Mouse (Mus musculus) heart, embryonic 14.5 days (tissue): ENCODE measurements around the gene Il34. TPM values are rescaled to one million over a fixed set of nuclear protein-coding genes. Genes with fewer than 3 reads are reported as not detected.

Experiments
- ATAC-seq: fragments of 200-750 bp; cut with Nextera tagmentation; 2 replicates; pipeline ENCODE4 v1.8.0; 2017; ENCODE audit warnings: low read depth, moderate TSS enrichment; ENCODE audit not compliant: insufficient number of reproducible peaks, insufficient read depth, low FRiP score
- H3K27ac ChIP-seq, 2 experiments: fragments of 200-500 bp in 1 of 2; fragments of 300-500 bp in 1 of 2; sonication (generic) in 1 of 2; replicated peaks in 1 of 2; 2 replicates each; pipeline ENCODE4 v1.5.1; 2012 to 2014; ENCODE audit warnings: low read depth in 2 of 2, low read length in 2 of 2, control low read depth in 1 of 2, mild to moderate bottlenecking in 1 of 2, mixed read lengths in 1 of 2; ENCODE audit not compliant: control insufficient read depth in 1 of 2, insufficient read depth in 1 of 2
- H3K27me3 ChIP-seq: fragments of 300-500 bp; sonication (generic); 2 replicates; pipeline ENCODE4 v1.6.1; 2014; ENCODE audit warnings: mild to moderate bottlenecking, low read length, control low read depth; ENCODE audit not compliant: control insufficient read depth, insufficient read depth
- H3K36me3 ChIP-seq: fragments of 300-500 bp; sonication (generic); 2 replicates; pipeline ENCODE4 v1.6.1; 2014; ENCODE audit warnings: mild to moderate bottlenecking, control low read depth, low read length, mixed read lengths; ENCODE audit not compliant: control insufficient read depth, insufficient read depth
- H3K4me1 ChIP-seq, 2 experiments: fragments of 200-500 bp in 1 of 2; fragments of 300-500 bp in 1 of 2; sonication (generic) in 1 of 2; 2 replicates each; pipeline ENCODE4 v1.6.1; 2012 to 2014; ENCODE audit warnings: low read length in 2 of 2, control low read depth in 1 of 2, mixed read lengths in 1 of 2; ENCODE audit not compliant: control insufficient read depth in 2 of 2, insufficient read depth in 2 of 2
- H3K4me2 ChIP-seq: fragments of 300-500 bp; sonication (generic); 2 replicates; pipeline ENCODE4 v1.6.1; 2014; ENCODE audit warnings: mild to moderate bottlenecking, low read length
- H3K4me3 ChIP-seq, 2 experiments: fragments of 200-500 bp in 1 of 2; fragments of 300-500 bp in 1 of 2; sonication (generic) in 1 of 2; 2 replicates each; pipeline ENCODE4 v1.5.1; 2012 to 2014; ENCODE audit warnings: low read length in 2 of 2, mild to moderate bottlenecking in 2 of 2, control low read depth in 1 of 2, low read depth in 1 of 2, moderate library complexity in 1 of 2; ENCODE audit not compliant: control insufficient read depth in 1 of 2, insufficient read depth in 1 of 2
- H3K9ac ChIP-seq: fragments of 300-500 bp; sonication (generic); 2 replicates; pipeline ENCODE4 v1.6.1; 2014; ENCODE audit warnings: mild to moderate bottlenecking, low read length
- H3K9me3 ChIP-seq: fragments of 300-500 bp; sonication (generic); 2 replicates; pipeline ENCODE4 v1.6.1; 2016; ENCODE audit warnings: low read length, control low read depth; ENCODE audit not compliant: control insufficient read depth
- WGBS: fragments of 180-500 bp; shearing (Covaris S2); extraction: QIAGEN DNeasy Blood & Tissue Kit; methylation state at CpG from one replicate; pipeline ENCODE4 v1.1.7; 2014; 5-methylcytosine and 5-hydroxymethylcytosine counted together
- polyA plus RNA-seq: library from polyadenylated mRNA; unstranded; fragments of >200 nt; fragmentation: Nextera tagmentation; extraction: Ambion mirVana; gene quantifications from 2 replicates; pipeline ENCODE4 v1.2.1, GENCODE M21; 2014

Il34 gene
- polyA plus RNA-seq, 1 experiment from 2014 or later, result 0.49 TPM

DNA sequence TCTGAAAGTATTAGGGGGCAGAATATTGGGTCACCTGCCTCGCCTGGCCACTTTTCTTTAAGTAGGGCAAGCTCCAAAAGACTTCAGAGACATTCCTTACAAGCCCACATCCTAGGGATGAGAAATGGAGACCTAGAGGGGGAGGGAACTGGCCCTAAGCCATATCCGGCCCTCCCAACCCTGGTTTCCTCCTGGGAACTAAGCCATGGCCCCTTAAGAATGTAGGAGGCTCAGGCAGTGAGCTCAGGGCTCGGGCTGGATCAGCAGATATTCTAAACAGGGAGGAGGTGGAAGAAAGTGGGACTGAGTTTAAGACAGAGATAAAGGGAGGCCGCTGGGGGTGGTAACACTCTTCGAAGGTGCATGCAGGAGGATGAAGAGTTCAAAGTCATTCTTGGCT is 44.5 kb downstream of the Il34 start:
- H3K36me3 ChIP-seq, result no peaks in the 10 kb centered on the region
- WGBS, result 27% methylated on average over 5 of the region's 5 CpGs

DNA sequence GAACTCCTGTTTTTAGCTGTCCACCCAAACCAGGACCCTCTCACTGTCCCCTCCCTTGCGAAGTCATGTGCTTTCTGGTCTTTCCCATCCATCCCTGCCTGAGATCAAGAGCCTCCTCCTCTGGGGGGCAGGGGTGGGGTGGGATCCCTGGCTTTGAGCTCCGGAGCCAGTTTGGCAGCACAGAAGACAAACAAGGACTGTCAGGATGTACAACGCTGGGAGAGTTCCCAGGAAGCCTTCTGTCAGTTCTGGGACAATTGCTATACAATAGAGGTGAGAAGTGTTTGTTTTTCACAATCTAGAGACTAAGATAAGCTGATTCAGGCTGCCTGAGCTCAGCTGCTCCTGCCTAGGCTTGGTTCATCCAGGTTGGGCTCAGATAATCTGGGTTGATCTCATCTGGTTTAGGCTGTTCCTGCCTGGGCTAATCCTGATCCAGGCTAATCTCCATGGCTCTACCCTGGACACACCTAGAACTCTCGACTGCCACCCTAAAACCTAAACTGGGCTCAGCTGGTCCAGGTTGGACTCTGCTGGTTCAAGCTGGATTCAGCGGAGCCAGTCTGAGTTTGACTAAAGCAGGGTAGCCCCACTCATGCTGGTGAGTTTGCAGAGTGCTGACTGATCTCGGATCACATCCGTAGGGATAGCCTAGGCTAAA is 45.3 kb downstream of the Il34 start:
- ATAC-seq, result no peak
- Histone ChIP-seq H3K4me2 (no peak overlapping the region), H3K9ac (no peak overlapping the region), H3K4me1 (peaks cover 7 to 9% of the 10 kb centered on the region in 2 experiments; a peak in 3 of 4 replicates), H3K9me3 (no peaks in the 10 kb centered on the region), H3K27me3 (no peaks in the 10 kb centered on the region), H3K4me3 (no peak overlapping the region), H3K36me3 (no peaks in the 10 kb centered on the region), H3K27ac (peak overlapping the region in 1 of 2 experiments; percentile 44; a peak in 1 of 4 replicates)
- 58% methylated on average over 7 of the region's 7 CpGs for WGBS

More for the DNA sequence above, 44.5 kb downstream of the Il34 start:
- Histone ChIP-seq H3K9me3 (no peaks in the 10 kb centered on the region), H3K4me1 (peaks cover 7 to 9% of the 10 kb centered on the region in 2 experiments; a peak in 3 of 4 replicates), H3K4me2 (no peak overlapping the region), H3K27me3 (no peaks in the 10 kb centered on the region), H3K27ac (peak overlapping the region in 1 of 2 experiments; percentile 44; a peak in 1 of 4 replicates), H3K9ac (no peak overlapping the region), H3K4me3 (no peak overlapping the region)
- peak; percentile 61; the same call in 1 of the 2 replicates for ATAC-seq

DNA sequence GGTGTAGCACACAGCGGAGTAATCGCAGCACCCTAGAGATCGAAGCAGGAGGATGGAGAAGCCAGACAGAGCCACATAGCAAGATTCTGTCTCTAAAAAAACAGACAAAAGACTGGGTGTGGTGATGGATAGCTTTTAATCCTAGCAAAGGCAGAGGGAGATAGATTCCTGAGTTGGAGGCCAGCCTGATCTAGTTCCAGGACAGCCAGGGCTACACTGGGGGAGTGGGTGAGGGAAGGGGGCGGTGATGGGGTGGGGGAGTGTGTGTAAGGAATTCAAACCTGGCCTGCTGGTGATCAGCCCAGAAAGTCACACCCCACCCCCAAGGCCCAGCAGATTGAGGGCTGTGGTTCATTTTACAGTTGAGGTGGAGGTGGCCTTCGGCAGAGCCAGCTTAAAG is 49.5 kb downstream of the Il34 start:
- no peak overlapping the region for H3K27ac ChIP-seq
- no peak overlapping the region for H3K4me3 ChIP-seq
- no peaks in the 10 kb centered on the region for H3K36me3 ChIP-seq
- no peaks in the 10 kb centered on the region for H3K27me3 ChIP-seq
- peaks cover 4 to 5% of the 10 kb centered on the region in 2 experiments; a peak in 3 of 4 replicates for H3K4me1 ChIP-seq
- H3K9me3 ChIP-seq, result no peaks in the 10 kb centered on the region
- ATAC-seq, result no peak
- 84% methylated on average over 5 of the region's 5 CpGs for WGBS
- H3K4me2 ChIP-seq, result no peak overlapping the region
- no peak overlapping the region for H3K9ac ChIP-seq

DNA sequence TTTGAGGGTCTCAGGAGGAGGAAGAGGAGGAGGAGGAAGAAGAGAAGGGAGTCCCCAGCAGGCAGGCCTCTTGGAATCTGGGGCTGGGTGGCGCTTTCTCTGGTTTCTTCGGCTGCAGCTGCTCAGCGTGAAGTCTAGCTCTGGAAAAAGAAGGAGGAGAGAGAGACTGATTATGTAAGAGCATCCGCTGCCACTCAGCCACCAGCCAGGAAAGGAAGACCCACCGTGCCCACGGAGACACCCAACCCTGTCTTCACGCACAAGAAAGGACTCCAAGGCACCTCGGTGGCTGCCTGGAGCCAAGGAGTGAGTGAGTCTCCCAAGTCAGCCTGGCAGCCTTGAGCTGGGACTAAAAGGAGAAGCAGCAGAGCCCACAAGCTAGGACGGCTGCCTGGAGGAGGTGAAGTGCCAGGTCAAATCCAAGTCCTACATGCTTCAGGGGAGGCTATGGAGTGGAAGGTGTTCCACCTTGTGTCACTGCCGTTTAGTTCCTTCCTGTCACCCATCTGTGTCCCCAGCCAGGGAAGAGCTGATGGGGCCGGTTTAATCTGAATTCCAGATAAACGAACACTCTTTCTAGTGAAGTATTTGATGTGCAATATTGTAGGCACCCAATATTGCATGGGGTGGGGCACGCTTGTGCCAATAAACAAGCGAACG is 50.1 kb downstream of the Il34 start:
- Histone ChIP-seq H3K36me3 (no peaks in the 10 kb centered on the region), H3K27ac (no peak overlapping the region), H3K4me2 (no peak overlapping the region), H3K4me3 (no peak overlapping the region), H3K27me3 (no peaks in the 10 kb centered on the region), H3K9ac (no peak overlapping the region), H3K4me1 (peaks cover 0 to 1% of the 10 kb centered on the region in 2 experiments; a peak in 3 of 4 replicates), H3K9me3 (no peaks in the 10 kb centered on the region)
- ATAC-seq, result no peak
- WGBS, result 52% methylated on average over 15 of the region's 15 CpGs

DNA sequence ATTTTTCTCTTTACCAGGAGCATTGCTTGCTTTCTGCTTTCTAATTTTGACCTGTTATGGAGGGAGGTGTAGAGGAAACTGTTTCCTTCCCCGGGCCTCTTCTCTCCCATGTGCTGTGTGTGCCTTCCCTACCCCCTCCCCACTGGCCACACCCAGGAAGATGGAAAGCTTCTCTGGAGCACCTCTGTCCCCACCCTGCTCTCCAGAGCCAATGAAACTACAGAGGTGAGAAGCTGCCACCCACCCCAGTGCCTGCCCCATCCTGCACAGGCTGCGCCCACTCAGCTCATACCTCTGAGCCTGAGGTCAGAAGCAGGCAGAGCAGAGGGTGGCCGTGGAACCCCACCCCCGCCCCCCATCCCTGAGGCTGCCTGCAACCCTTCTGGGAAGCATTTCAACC is 51.0 kb downstream of the Il34 start:
- Histone ChIP-seq H3K27me3 (no peaks in the 10 kb centered on the region), H3K27ac (no peak overlapping the region), H3K4me3 (no peak overlapping the region), H3K9ac (no peak overlapping the region), H3K4me1 (no peaks in the 10 kb centered on the region), H3K9me3 (no peaks in the 10 kb centered on the region), H3K4me2 (no peak overlapping the region), H3K36me3 (no peaks in the 10 kb centered on the region)
- peak; percentile 10; the same call in 1 of the 2 replicates for ATAC-seq
- 44% methylated on average over 4 of the region's 4 CpGs for WGBS

DNA sequence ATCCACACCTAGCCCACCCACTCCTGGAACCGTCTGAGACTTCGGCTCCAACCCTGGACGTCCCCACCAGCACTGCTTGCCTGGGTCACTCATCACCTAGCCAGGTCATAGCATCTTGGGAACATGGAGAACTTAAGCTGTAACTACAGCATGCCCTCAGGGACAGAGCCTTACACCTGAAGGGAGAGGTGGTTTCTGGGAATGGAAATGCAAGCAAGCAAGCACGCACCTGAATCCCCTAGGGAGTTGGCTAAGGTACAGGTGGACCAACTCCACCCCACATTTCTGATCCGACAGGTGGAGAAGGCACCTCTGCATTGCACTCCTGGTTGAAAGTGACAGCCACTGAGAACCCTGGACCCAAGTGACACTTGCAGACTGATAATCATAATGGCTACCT is 54.2 kb downstream of the Il34 start:
- no peak for ATAC-seq
- Histone ChIP-seq H3K4me1 (no peaks in the 10 kb centered on the region), H3K27ac (no peak overlapping the region), H3K27me3 (no peaks in the 10 kb centered on the region), H3K36me3 (no peaks in the 10 kb centered on the region), H3K9me3 (no peaks in the 10 kb centered on the region), H3K4me3 (no peak overlapping the region), H3K4me2 (no peak overlapping the region), H3K9ac (no peak overlapping the region)
- WGBS, result 76% methylated on average over 5 of the region's 5 CpGs

DNA sequence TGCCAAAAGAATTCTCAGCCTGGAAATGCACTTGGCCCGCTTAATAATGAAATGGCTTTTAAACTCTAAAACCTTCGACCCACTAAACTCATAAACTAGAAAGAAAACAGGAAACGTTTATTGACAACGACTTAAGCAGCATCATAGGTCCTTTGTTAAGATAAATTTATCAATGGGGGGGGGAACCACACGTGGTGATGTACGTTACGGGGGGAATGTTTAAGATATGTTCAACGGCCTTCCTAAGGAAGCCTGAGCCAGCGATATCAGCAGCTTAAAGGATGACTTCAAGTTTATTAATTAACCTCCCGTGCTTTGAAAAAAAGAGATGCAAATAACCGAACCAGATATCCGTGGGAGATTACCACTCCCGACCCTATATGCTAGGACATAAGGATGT is 55.5 kb downstream of the Il34 start:
- Histone ChIP-seq H3K4me2 (no peak overlapping the region), H3K36me3 (no peaks in the 10 kb centered on the region), H3K4me1 (no peaks in the 10 kb centered on the region; a peak in 1 of 4 replicates), H3K4me3 (no peak overlapping the region), H3K27ac (no peak overlapping the region), H3K9me3 (no peaks in the 10 kb centered on the region), H3K27me3 (no peaks in the 10 kb centered on the region), H3K9ac (no peak overlapping the region)
- no peak for ATAC-seq
- WGBS, result 38% methylated on average over 13 of the region's 13 CpGs
